Mouse (Mus musculus): Measurements from ENCODE around the gene Noc4l.

Noc4l gene

GRCm38 (mm10) chr5:110609425-110609824 is 43.8 kb downstream of the Noc4l start:
- DNase-seq (ENCODE audit: low read depth, low spot score), result no peak

GRCm38 (mm10) chr5:110608941-110609340 is 44.3 kb downstream of the Noc4l start:
- peak; percentile 43 for DNase-seq (ENCODE audit: low read depth, low spot score)

GRCm38 (mm10) chr5:110608336-110608735 is 44.9 kb downstream of the Noc4l start:
- no peak for DNase-seq (ENCODE audit: low read depth, low spot score)

GRCm38 (mm10) chr5:110607767-110608166 is 45.5 kb downstream of the Noc4l start:
- no peak for DNase-seq (ENCODE audit: low read depth, low spot score)

- no peak for DNase-seq (ENCODE audit: low read depth, low spot score)
These were observed 47.5 kb downstream of the Noc4l start for GRCm38 (mm10) chr5:110605531-110606221.

GRCm38 (mm10) chr5:110604311-110604710 is 48.9 kb downstream of the Noc4l start:
- no peak for DNase-seq (ENCODE audit: low read depth, low spot score)

- DNase-seq (ENCODE audit: low read depth, low spot score), result no peak
These were observed 50.1 kb downstream of the Noc4l start for GRCm38 (mm10) chr5:110603016-110603685.
